Mouse (Mus musculus): ENCODE data around the gene Col4a1. TPM values are rescaled to one million over a fixed set of nuclear protein-coding genes. Genes with fewer than 3 reads are reported as not detected.

Col4a1 gene
- polyA plus RNA-seq, 1 experiment from 2014 or later, result 368 TPM

DNA sequence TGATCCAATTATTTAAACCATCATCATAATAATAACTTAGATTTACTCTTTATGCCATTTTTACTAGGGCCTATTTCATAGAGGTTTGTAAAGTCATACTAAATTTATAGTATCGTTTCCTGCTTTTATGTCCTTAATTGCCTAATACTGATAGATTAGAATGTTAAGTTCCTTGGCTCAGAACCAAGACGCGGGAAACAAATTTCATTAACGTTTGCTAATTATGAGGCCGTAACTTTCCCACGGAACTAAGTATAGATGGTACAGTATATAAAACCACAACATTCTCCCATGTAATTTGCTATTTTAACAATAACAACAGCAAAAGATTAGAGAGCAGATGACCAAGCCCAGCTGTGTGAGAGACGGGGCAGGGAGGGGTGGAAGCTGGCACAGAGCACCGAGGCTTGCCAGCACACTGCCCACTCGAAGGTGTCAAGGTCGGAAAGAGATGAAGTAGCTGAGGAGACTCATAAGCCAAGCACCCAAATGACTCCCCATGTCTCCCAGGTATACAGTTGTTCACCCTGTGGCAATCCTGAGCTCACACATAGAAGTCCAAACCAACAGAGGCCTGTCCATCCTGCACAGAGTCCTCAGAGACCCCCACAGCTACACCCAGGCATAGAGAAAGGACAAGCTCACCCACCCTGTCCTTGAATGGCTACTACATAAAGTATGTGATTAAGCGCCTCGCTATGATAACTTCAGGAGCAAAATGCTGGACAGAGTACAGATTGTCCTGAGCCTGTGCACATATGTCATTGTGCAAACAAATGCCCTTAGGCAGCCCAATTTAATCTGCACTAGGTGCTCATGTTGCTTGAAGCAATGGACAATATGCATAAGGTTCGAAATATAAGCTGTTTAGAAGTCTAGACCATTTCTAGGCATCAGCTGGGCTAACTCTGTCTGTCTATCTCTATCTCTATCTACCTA, 55.3 kb downstream of the Col4a1 start:
- no peak overlapping the region for H3K9ac ChIP-seq (ENCODE audit: low read length)
- H3K4me1 ChIP-seq (replicated peaks; ENCODE audit: control insufficient read depth, insufficient read depth, low read length), result peaks cover 56% of the 10 kb centered on the region
- no peak overlapping the region for H3K4me3 ChIP-seq (ENCODE audit: low read length)
- ATAC-seq (ENCODE audit: low read depth), result no peak
- no peaks in the 10 kb centered on the region for H3K9me3 ChIP-seq (ENCODE audit: control insufficient read depth, low read length)
- 45% methylated on average over 13 of the region's 13 CpGs for WGBS
- H3K36me3 ChIP-seq (ENCODE audit: control insufficient read depth, insufficient read depth, low read length), result no peaks in the 10 kb centered on the region
- H3K27me3 ChIP-seq (ENCODE audit: control insufficient read depth, insufficient read depth, low read depth, low read length), result no peaks in the 10 kb centered on the region
- H3K4me2 ChIP-seq (ENCODE audit: low read depth, low read length), result no peak overlapping the region
- H3K27ac ChIP-seq (ENCODE audit: low read length), result peak overlapping the region; percentile 20

DNA sequence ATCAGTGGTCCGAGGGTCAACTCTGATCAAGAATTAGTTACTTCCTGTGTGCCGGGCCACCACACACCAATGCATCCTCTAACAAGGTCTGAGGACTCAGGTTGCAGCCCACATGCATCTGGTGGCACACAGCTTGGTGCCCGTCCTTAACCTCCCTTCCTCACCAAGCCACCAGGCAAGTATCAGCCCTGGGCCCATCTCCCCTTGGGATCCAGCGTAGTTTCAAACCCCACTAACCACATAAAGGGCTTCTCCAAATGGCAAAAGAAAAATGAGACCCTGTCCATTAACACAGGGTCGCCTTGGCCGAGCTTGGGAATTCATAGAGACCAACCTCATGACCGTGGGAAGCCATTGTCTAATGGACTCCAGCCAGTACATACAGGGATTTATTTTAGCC, 56.2 kb downstream of the Col4a1 start:
- H3K9me3 ChIP-seq (ENCODE audit: control insufficient read depth, low read length), result no peaks in the 10 kb centered on the region
- H3K27me3 ChIP-seq (ENCODE audit: control insufficient read depth, insufficient read depth, low read depth, low read length), result no peaks in the 10 kb centered on the region
- H3K9ac ChIP-seq (ENCODE audit: low read length), result no peak overlapping the region
- ATAC-seq (ENCODE audit: low read depth), result no peak
- 63% methylated on average over 7 of the region's 7 CpGs for WGBS
- no peak overlapping the region for H3K4me2 ChIP-seq (ENCODE audit: low read depth, low read length)
- H3K4me3 ChIP-seq (ENCODE audit: low read length), result no peak overlapping the region
- H3K27ac ChIP-seq (ENCODE audit: low read length), result peak overlapping the region; percentile 48
- H3K36me3 ChIP-seq (ENCODE audit: control insufficient read depth, insufficient read depth, low read length), result no peaks in the 10 kb centered on the region
- H3K4me1 ChIP-seq (replicated peaks; ENCODE audit: control insufficient read depth, insufficient read depth, low read length), result peaks cover 57% of the 10 kb centered on the region

DNA sequence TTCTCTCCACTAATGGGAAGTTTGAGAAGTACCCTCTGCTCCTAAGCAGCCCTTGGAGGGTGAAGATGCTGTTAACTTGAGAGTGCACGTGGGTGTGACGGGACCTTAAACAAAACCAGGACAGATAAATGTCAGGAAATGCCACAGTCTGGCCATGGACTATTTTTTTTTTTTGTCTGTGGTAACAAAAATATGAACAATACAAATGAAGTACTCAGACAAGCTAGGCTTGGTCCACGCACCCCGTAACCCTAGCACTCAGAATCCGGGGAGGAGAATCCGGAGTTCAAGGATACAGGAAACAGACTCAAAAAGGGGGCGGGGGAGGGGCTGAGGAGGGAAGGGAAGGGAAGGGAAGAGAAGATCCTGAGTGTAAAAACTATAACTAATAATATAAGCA, 56.9 kb downstream of the Col4a1 start:
- Histone ChIP-seq H3K36me3 (ENCODE audit: control insufficient read depth, insufficient read depth, low read length) (no peaks in the 10 kb centered on the region), H3K27ac (ENCODE audit: low read length) (no peak overlapping the region; the same call in 1 of the 2 replicates), H3K4me3 (ENCODE audit: low read length) (no peak overlapping the region), H3K9ac (ENCODE audit: low read length) (no peak overlapping the region), H3K4me2 (ENCODE audit: low read depth, low read length) (no peak overlapping the region), H3K27me3 (ENCODE audit: control insufficient read depth, insufficient read depth, low read depth, low read length) (no peaks in the 10 kb centered on the region), H3K4me1 (replicated peaks; ENCODE audit: control insufficient read depth, insufficient read depth, low read length) (peaks cover 56% of the 10 kb centered on the region), H3K9me3 (ENCODE audit: control insufficient read depth, low read length) (no peaks in the 10 kb centered on the region)
- ATAC-seq (ENCODE audit: low read depth), result no peak
- 52% methylated on average over 7 of the region's 7 CpGs for WGBS

DNA sequence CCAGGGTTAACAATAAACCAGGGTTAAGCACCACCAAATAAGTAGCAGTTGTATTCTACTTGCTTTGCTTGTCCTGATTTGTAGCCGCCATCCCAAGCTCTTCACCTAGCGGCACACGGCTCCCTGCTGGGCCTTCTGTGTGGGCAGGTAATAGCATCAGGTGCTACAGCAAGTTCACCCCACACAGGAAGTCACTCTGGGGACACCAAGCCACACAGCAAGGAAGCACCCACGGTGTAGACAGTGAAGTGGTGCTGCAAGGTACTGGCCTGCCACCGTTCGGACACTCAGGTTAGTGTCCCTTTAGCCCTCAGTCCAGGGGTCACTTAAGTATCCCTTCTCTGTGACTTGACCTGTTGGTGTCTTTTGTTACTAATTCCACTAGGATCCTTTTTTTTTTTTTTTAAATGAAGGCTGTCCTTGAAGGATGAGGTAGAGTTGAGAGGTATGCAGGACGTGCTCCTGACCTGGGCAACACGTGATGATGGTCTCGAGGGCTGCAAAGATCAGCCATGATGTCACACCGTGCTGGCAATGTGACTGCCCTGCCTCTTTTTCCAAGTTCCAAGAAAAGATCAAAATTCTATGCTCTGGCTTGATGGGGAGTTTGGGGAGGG, 57.6 kb downstream of the Col4a1 start:
- WGBS, result 79% methylated on average over 10 of the region's 10 CpGs
- peaks cover 56% of the 10 kb centered on the region for H3K4me1 ChIP-seq (replicated peaks; ENCODE audit: control insufficient read depth, insufficient read depth, low read length)
- no peak overlapping the region for H3K4me3 ChIP-seq (ENCODE audit: low read length)
- H3K9me3 ChIP-seq (ENCODE audit: control insufficient read depth, low read length), result no peaks in the 10 kb centered on the region
- no peak overlapping the region for H3K27ac ChIP-seq (ENCODE audit: low read length)
- H3K27me3 ChIP-seq (ENCODE audit: control insufficient read depth, insufficient read depth, low read depth, low read length), result no peaks in the 10 kb centered on the region
- H3K36me3 ChIP-seq (ENCODE audit: control insufficient read depth, insufficient read depth, low read length), result no peaks in the 10 kb centered on the region
- H3K9ac ChIP-seq (ENCODE audit: low read length), result no peak overlapping the region
- ATAC-seq (ENCODE audit: low read depth), result no peak
- H3K4me2 ChIP-seq (ENCODE audit: low read depth, low read length), result no peak overlapping the region

DNA sequence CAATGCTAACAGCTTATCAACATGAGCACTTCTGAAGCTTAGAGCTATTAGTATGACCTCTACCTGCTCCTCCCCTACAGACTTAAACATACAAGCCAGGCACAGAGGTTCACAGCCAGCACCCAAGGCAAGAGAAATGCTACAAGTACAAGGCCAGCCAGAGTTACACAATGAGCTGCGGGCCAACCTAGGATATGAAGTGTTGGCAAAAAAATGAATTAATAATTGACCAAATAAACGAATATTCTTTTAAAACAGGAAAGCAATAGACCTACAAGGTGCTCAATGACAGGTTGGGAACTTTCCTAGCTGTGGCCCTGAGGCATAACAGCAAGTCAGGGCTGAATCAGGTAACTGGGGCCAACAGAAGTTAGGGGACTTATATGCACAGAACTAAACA, 58.1 kb downstream of the Col4a1 start:
- Histone ChIP-seq H3K9ac (ENCODE audit: low read length) (no peak overlapping the region), H3K36me3 (ENCODE audit: control insufficient read depth, insufficient read depth, low read length) (no peaks in the 10 kb centered on the region), H3K4me1 (replicated peaks; ENCODE audit: control insufficient read depth, insufficient read depth, low read length) (peaks cover 56% of the 10 kb centered on the region), H3K4me2 (ENCODE audit: low read depth, low read length) (no peak overlapping the region), H3K9me3 (ENCODE audit: control insufficient read depth, low read length) (no peaks in the 10 kb centered on the region), H3K4me3 (ENCODE audit: low read length) (no peak overlapping the region), H3K27ac (ENCODE audit: low read length) (no peak overlapping the region), H3K27me3 (ENCODE audit: control insufficient read depth, insufficient read depth, low read depth, low read length) (no peaks in the 10 kb centered on the region)
- no peak for ATAC-seq (ENCODE audit: low read depth)
- 63% methylated on average over 2 of the region's 2 CpGs for WGBS

DNA sequence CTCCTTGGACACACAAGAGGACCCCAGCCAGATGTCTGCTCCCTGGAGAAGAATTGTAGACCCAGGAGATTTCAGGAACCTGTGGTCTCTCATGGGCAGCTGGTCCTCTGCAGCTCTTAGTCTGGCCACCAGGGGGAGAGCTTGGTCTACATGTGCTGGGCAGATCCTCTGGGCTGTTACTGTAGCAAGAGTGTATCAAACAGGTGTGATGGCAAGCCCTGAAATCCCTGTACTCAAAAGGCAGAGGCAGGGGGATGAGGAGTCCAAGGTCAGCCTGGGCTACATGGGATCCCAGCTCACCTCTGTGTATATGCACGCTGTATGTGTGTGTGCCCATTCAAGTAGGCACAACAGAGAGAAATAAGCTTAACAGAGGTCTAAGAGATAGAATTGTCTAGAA, 59.1 kb downstream of the Col4a1 start:
- no peaks in the 10 kb centered on the region for H3K36me3 ChIP-seq (ENCODE audit: control insufficient read depth, insufficient read depth, low read length)
- WGBS, result 74% methylated on average over 1 of the region's 1 CpGs
- ATAC-seq (ENCODE audit: low read depth), result no peak
- H3K9me3 ChIP-seq (ENCODE audit: control insufficient read depth, low read length), result no peaks in the 10 kb centered on the region
- H3K4me2 ChIP-seq (ENCODE audit: low read depth, low read length), result no peak overlapping the region
- H3K27ac ChIP-seq (ENCODE audit: low read length), result no peak overlapping the region; the same call in 1 of the 2 replicates
- no peak overlapping the region for H3K9ac ChIP-seq (ENCODE audit: low read length)
- peaks cover 59% of the 10 kb centered on the region for H3K4me1 ChIP-seq (replicated peaks; ENCODE audit: control insufficient read depth, insufficient read depth, low read length)
- H3K27me3 ChIP-seq (ENCODE audit: control insufficient read depth, insufficient read depth, low read depth, low read length), result no peaks in the 10 kb centered on the region
- no peak overlapping the region for H3K4me3 ChIP-seq (ENCODE audit: low read length)

DNA sequence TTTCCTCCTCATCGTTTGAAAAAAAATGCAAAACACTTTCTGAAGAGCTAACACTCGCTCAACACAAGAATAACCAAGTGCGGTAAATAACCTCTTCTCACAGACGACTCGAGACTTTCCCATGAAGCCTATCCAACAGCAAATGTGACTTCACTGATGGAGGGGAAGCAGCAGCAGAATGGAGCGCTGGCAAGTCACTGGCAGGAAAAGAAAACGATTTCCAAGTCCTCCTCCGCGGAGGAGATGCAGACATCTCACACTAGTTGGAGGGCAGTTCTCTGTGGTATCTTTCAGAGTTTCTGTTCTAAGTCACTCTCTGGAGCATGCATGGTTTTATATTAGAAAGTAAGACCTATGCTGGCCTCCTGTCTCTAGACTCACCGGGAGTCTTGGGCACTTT, 59.6 kb downstream of the Col4a1 start:
- H3K36me3 ChIP-seq (ENCODE audit: control insufficient read depth, insufficient read depth, low read length), result no peaks in the 10 kb centered on the region
- H3K4me2 ChIP-seq (ENCODE audit: low read depth, low read length), result no peak overlapping the region
- ATAC-seq (ENCODE audit: low read depth), result no peak
- WGBS, result 74% methylated on average over 10 of the region's 10 CpGs
- no peak overlapping the region for H3K4me3 ChIP-seq (ENCODE audit: low read length)
- H3K27me3 ChIP-seq (ENCODE audit: control insufficient read depth, insufficient read depth, low read depth, low read length), result no peaks in the 10 kb centered on the region
- no peak overlapping the region for H3K9ac ChIP-seq (ENCODE audit: low read length)
- peak overlapping the region; percentile 12; the same call in 1 of the 2 replicates for H3K27ac ChIP-seq (ENCODE audit: low read length)
- H3K9me3 ChIP-seq (ENCODE audit: control insufficient read depth, low read length), result no peaks in the 10 kb centered on the region
- H3K4me1 ChIP-seq (replicated peaks; ENCODE audit: control insufficient read depth, insufficient read depth, low read length), result peaks cover 58% of the 10 kb centered on the region

DNA sequence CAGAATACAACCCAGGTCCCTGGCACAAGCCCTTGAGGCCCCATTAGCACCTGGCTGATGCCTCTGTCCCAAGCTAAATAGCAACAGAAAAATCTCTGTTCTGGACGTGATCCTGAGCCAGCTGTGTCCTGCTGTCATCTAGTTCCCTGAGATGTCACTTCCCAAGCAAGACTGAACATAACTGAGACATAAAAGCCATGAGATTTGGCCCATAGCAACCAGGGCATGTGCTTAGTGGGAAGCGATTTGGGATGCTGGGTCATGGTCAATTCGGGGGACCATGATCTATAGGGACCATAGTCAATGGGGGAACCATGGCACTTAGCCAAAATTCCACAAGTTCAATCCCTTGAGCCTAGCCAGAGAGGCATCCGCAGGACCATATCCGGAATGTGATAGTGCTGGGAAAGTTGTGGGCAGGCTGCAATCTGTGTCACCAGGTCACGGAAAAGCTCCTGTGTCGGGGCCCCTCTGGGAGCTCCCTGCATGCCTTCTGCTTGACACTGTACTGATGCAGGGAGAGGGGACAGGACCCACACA, 60.3 kb downstream of the Col4a1 start:
- ATAC-seq (ENCODE audit: low read depth), result peak; percentile 10; the same call in 1 of the 2 replicates
- Histone ChIP-seq H3K4me1 (replicated peaks; ENCODE audit: control insufficient read depth, insufficient read depth, low read length) (peaks cover 51% of the 10 kb centered on the region), H3K4me2 (ENCODE audit: low read depth, low read length) (no peak overlapping the region), H3K27ac (ENCODE audit: low read length) (peak overlapping the region; percentile 42), H3K4me3 (ENCODE audit: low read length) (no peak overlapping the region), H3K9me3 (ENCODE audit: control insufficient read depth, low read length) (no peaks in the 10 kb centered on the region), H3K27me3 (ENCODE audit: control insufficient read depth, insufficient read depth, low read depth, low read length) (no peaks in the 10 kb centered on the region), H3K36me3 (ENCODE audit: control insufficient read depth, insufficient read depth, low read length) (no peaks in the 10 kb centered on the region), H3K9ac (ENCODE audit: low read length) (no peak overlapping the region)
- 46% methylated on average over 7 of the region's 7 CpGs for WGBS

DNA sequence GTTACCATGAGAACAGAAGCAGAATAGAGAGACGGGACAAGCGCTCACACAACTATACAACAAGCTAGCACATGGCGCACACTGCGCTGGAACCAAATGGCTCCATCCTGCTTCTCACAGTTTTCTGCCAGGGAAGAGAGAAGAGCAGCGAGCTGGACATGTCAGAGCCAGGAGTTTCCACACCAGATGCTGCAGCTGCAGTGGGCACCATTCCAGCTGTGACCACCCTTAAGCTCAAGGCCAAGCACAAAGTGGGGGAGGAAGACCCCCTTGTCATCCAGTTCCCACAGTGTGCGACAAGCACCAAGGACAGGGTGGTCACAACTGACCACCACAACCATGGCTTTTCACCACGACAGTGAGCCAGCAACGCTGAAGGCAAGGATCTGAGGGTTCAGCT, 62.5 kb downstream of the Col4a1 start:
- peak; percentile 32 for ATAC-seq (ENCODE audit: low read depth)
- WGBS, result 59% methylated on average over 8 of the region's 8 CpGs
- H3K4me2 ChIP-seq (ENCODE audit: low read depth, low read length), result no peak overlapping the region; the same call in 1 of the 2 replicates
- no peaks in the 10 kb centered on the region; the same call in 1 of the 2 replicates for H3K36me3 ChIP-seq (ENCODE audit: control insufficient read depth, insufficient read depth, low read length)
- no peaks in the 10 kb centered on the region for H3K27me3 ChIP-seq (ENCODE audit: control insufficient read depth, insufficient read depth, low read depth, low read length)
- no peak overlapping the region for H3K4me3 ChIP-seq (ENCODE audit: low read length)
- H3K9me3 ChIP-seq (ENCODE audit: control insufficient read depth, low read length), result no peaks in the 10 kb centered on the region
- H3K27ac ChIP-seq (ENCODE audit: low read length), result peak overlapping the region; percentile 78
- peaks cover 43% of the 10 kb centered on the region for H3K4me1 ChIP-seq (replicated peaks; ENCODE audit: control insufficient read depth, insufficient read depth, low read length)
- no peak overlapping the region; the same call in 1 of the 2 replicates for H3K9ac ChIP-seq (ENCODE audit: low read length)

All from lung, embryonic 16.5 days (tissue).